Mouse (Mus musculus): ENCODE measurements around the gene Pbx4. TPM values are rescaled to one million over a fixed set of nuclear protein-coding genes. Genes with fewer than 3 reads are reported as not detected.

Gene Pbx4
- polyA plus RNA-seq, 1 experiment = 0.24 TPM

- H3K4me3 ChIP-seq (replicated peaks) = no peak overlapping the region
- TF ChIP-seq TAL1 (IDR thresholded peaks at IDR 0.05; ENCODE audit: low read length) (no peak), GATA1 (IDR thresholded peaks at IDR 0.05; ENCODE audit: low read length) (no peak)
- peaks cover 12% of the 10 kb centered on the region for H3K4me1 ChIP-seq (ENCODE audit: control insufficient read depth)
- no peaks in the 10 kb centered on the region; the same call in 1 of the 2 replicates for H3K36me3 ChIP-seq (ENCODE audit: control insufficient read depth)
- peaks cover 13% of the 10 kb centered on the region for H3K27me3 ChIP-seq (ENCODE audit: control insufficient read depth)
- H3K9me3 ChIP-seq (ENCODE audit: control insufficient read depth, low read length) = no peaks in the 10 kb centered on the region
These were observed 5.9 kb upstream of the Pbx4 start for GRCm38 (mm10) chr8:69826371-69826770.

- H3K27me3 ChIP-seq (ENCODE audit: control insufficient read depth) = peaks cover 11% of the 10 kb centered on the region
- H3K36me3 ChIP-seq (ENCODE audit: control insufficient read depth) = no peaks in the 10 kb centered on the region
- H3K9me3 ChIP-seq (ENCODE audit: control insufficient read depth, low read length) = no peaks in the 10 kb centered on the region
These were observed 4.9 kb downstream of the Pbx4 start for GRCm38 (mm10) chr8:69837057-69837682.

GRCm38 (mm10) chr8:69847167-69848065, 15.1 kb downstream of the Pbx4 start:
- Histone ChIP-seq H3K9me3 (ENCODE audit: control insufficient read depth, low read length) (no peaks in the 10 kb centered on the region), H3K27me3 (ENCODE audit: control insufficient read depth) (no peaks in the 10 kb centered on the region), H3K4me3 (replicated peaks) (no peak overlapping the region), H3K4me1 (ENCODE audit: control insufficient read depth) (peaks cover 42% of the 10 kb centered on the region), H3K36me3 (ENCODE audit: control insufficient read depth) (no peaks in the 10 kb centered on the region)
- TF ChIP-seq GATA1 (IDR thresholded peaks at IDR 0.05; ENCODE audit: low read length) (no peak), TAL1 (IDR thresholded peaks at IDR 0.05; ENCODE audit: low read length) (no peak)

More at GRCm38 (mm10) chr8:69837057-69837682, 4.9 kb downstream of the Pbx4 start:
- TF ChIP-seq GATA1 (IDR thresholded peaks at IDR 0.05; ENCODE audit: low read length) = no peak
- TF ChIP-seq TAL1 (IDR thresholded peaks at IDR 0.05; ENCODE audit: low read length) = no peak
- Histone ChIP-seq H3K4me3 (replicated peaks) (no peak overlapping the region), H3K4me1 (ENCODE audit: control insufficient read depth) (peaks cover 10% of the 10 kb centered on the region)

GRCm38 (mm10) chr8:69848951-69849350, 16.7 kb downstream of the Pbx4 start:
- no peaks in the 10 kb centered on the region for H3K27me3 ChIP-seq (ENCODE audit: control insufficient read depth)
- H3K4me3 ChIP-seq (replicated peaks) = no peak overlapping the region
- no peak for TF ChIP-seq TAL1 (IDR thresholded peaks at IDR 0.05; ENCODE audit: low read length)
- no peak for TF ChIP-seq GATA1 (IDR thresholded peaks at IDR 0.05; ENCODE audit: low read length)
- H3K4me1 ChIP-seq (ENCODE audit: control insufficient read depth) = peaks cover 42% of the 10 kb centered on the region
- no peaks in the 10 kb centered on the region for H3K9me3 ChIP-seq (ENCODE audit: control insufficient read depth, low read length)
- no peaks in the 10 kb centered on the region for H3K36me3 ChIP-seq (ENCODE audit: control insufficient read depth)

- H3K36me3 ChIP-seq (ENCODE audit: control insufficient read depth) = no peaks in the 10 kb centered on the region
- H3K4me1 ChIP-seq (ENCODE audit: control insufficient read depth) = peaks cover 40% of the 10 kb centered on the region
- no peaks in the 10 kb centered on the region for H3K27me3 ChIP-seq (ENCODE audit: control insufficient read depth)
- H3K4me3 ChIP-seq (replicated peaks) = no peak overlapping the region
- H3K9me3 ChIP-seq (ENCODE audit: control insufficient read depth, low read length) = no peaks in the 10 kb centered on the region
- TF ChIP-seq GATA1 (IDR thresholded peaks at IDR 0.05; ENCODE audit: low read length) (no peak), TAL1 (IDR thresholded peaks at IDR 0.05; ENCODE audit: low read length) (no peak)
These were observed 17.6 kb downstream of the Pbx4 start for GRCm38 (mm10) chr8:69849899-69850298.

- peak overlapping the region; percentile 3 for H3K4me3 ChIP-seq (replicated peaks)
- no peaks in the 10 kb centered on the region for H3K27me3 ChIP-seq (ENCODE audit: control insufficient read depth)
- TF ChIP-seq GATA1 (IDR thresholded peaks at IDR 0.05; ENCODE audit: low read length) (no peak), TAL1 (IDR thresholded peaks at IDR 0.05; ENCODE audit: low read length) (no peak)
- H3K4me1 ChIP-seq (ENCODE audit: control insufficient read depth) = peaks cover 40% of the 10 kb centered on the region
- no peaks in the 10 kb centered on the region for H3K9me3 ChIP-seq (ENCODE audit: control insufficient read depth, low read length)
- no peaks in the 10 kb centered on the region for H3K36me3 ChIP-seq (ENCODE audit: control insufficient read depth)
These were observed 18.7 kb downstream of the Pbx4 start for GRCm38 (mm10) chr8:69850926-69851506.

GRCm38 (mm10) chr8:69853869-69854268, 21.6 kb downstream of the Pbx4 start:
- H3K27me3 ChIP-seq (ENCODE audit: control insufficient read depth) = no peaks in the 10 kb centered on the region
- H3K4me1 ChIP-seq (ENCODE audit: control insufficient read depth) = peaks cover 33% of the 10 kb centered on the region
- H3K9me3 ChIP-seq (ENCODE audit: control insufficient read depth, low read length) = no peaks in the 10 kb centered on the region
- no peak overlapping the region for H3K4me3 ChIP-seq (replicated peaks)
- TF ChIP-seq TAL1 (IDR thresholded peaks at IDR 0.05; ENCODE audit: low read length) (no peak), GATA1 (IDR thresholded peaks at IDR 0.05; ENCODE audit: low read length) (no peak)
- no peaks in the 10 kb centered on the region for H3K36me3 ChIP-seq (ENCODE audit: control insufficient read depth)

- no peak for TF ChIP-seq TAL1 (IDR thresholded peaks at IDR 0.05; ENCODE audit: low read length)
- no peak for TF ChIP-seq GATA1 (IDR thresholded peaks at IDR 0.05; ENCODE audit: low read length)
- no peaks in the 10 kb centered on the region for H3K36me3 ChIP-seq (ENCODE audit: control insufficient read depth)
These were observed 28.5 kb downstream of the Pbx4 start for GRCm38 (mm10) chr8:69860807-69861206.

GRCm38 (mm10) chr8:69861251-69861650, 29.0 kb downstream of the Pbx4 start:
- TF ChIP-seq TAL1 (IDR thresholded peaks at IDR 0.05; ENCODE audit: low read length) (no peak), GATA1 (IDR thresholded peaks at IDR 0.05; ENCODE audit: low read length) (no peak)
- Histone ChIP-seq H3K4me1 (ENCODE audit: control insufficient read depth) (peaks cover 17% of the 10 kb centered on the region), H3K9me3 (ENCODE audit: control insufficient read depth, low read length) (no peaks in the 10 kb centered on the region), H3K36me3 (ENCODE audit: control insufficient read depth) (no peaks in the 10 kb centered on the region), H3K27me3 (ENCODE audit: control insufficient read depth) (no peaks in the 10 kb centered on the region), H3K4me3 (replicated peaks) (no peak overlapping the region)

More at GRCm38 (mm10) chr8:69860807-69861206, 28.5 kb downstream of the Pbx4 start:
- Histone ChIP-seq H3K4me1 (ENCODE audit: control insufficient read depth) (peaks cover 17% of the 10 kb centered on the region), H3K4me3 (replicated peaks) (no peak overlapping the region), H3K9me3 (ENCODE audit: control insufficient read depth, low read length) (no peaks in the 10 kb centered on the region), H3K27me3 (ENCODE audit: control insufficient read depth) (no peaks in the 10 kb centered on the region)
